Mouse (Mus musculus) right cerebral cortex, postnatal 10 days (tissue): Measurements from ENCODE around the gene Mef2d.
A peak's percentile ranks its signal among the peaks of the same experiment; 100 is the strongest.

ENCODE experiments used
- DNase-seq, 2 experiments: peaks; one replicate each; pipeline ENCODE4 v3.0.0; 2021; ENCODE audit warnings: low spot score in 2 of 2

Gene Mef2d

GRCm38 (mm10) chr3:88137821-88138220 lies 4.4 kb upstream of the Mef2d start:
- DNase-seq, result no peak

GRCm38 (mm10) chr3:88138336-88139242 lies 3.6 kb upstream of the Mef2d start:
- DNase-seq, result peak; percentile 98 to 99

GRCm38 (mm10) chr3:88139243-88140177 lies 2.7 kb upstream of the Mef2d start:
- DNase-seq, result peak in 1 of 2 experiments; percentile 63

GRCm38 (mm10) chr3:88140178-88140902 lies 1.8 kb upstream of the Mef2d start:
- peak in 1 of 2 experiments; percentile 49 for DNase-seq

- DNase-seq, result no peak
These were observed 1.2 kb upstream of the Mef2d start for GRCm38 (mm10) chr3:88140903-88141430.

- DNase-seq, result peak; percentile 21 to 56
These were observed 759 bp upstream of the Mef2d start for GRCm38 (mm10) chr3:88141439-88141786.

GRCm38 (mm10) chr3:88142546-88142915 lies 359 bp downstream of the Mef2d start:
- DNase-seq, result peak in 1 of 2 experiments; percentile 80

GRCm38 (mm10) chr3:88142916-88143771 lies 972 bp downstream of the Mef2d start:
- peak; percentile 79 to 80 for DNase-seq

GRCm38 (mm10) chr3:88143961-88144486 lies 1.9 kb downstream of the Mef2d start:
- peak; percentile 66 to 72 for DNase-seq

GRCm38 (mm10) chr3:88144648-88145410 lies 2.7 kb downstream of the Mef2d start:
- DNase-seq, result peak in 1 of 2 experiments; percentile 31

- peak in 1 of 2 experiments; percentile 43 for DNase-seq
These were observed 3.2 kb downstream of the Mef2d start for GRCm38 (mm10) chr3:88145411-88145782.

GRCm38 (mm10) chr3:88145952-88146351 lies 3.8 kb downstream of the Mef2d start:
- peak in 1 of 2 experiments; percentile 37 for DNase-seq

- DNase-seq, result no peak
These were observed 4.4 kb downstream of the Mef2d start for GRCm38 (mm10) chr3:88146376-88147112.

- peak in 1 of 2 experiments; percentile 43 for DNase-seq
These were observed 5.3 kb downstream of the Mef2d start for GRCm38 (mm10) chr3:88147444-88147843.

GRCm38 (mm10) chr3:88147866-88148265 lies 5.7 kb downstream of the Mef2d start:
- peak in 1 of 2 experiments; percentile 31 for DNase-seq

GRCm38 (mm10) chr3:88148354-88148753 lies 6.2 kb downstream of the Mef2d start:
- DNase-seq, result peak in 1 of 2 experiments; percentile 28

- DNase-seq, result peak; percentile 62 to 66
These were observed 6.8 kb downstream of the Mef2d start for GRCm38 (mm10) chr3:88148776-88149509.

GRCm38 (mm10) chr3:88149510-88149974 lies 7.4 kb downstream of the Mef2d start:
- peak in 1 of 2 experiments; percentile 34 for DNase-seq
